Mouse (Mus musculus) gastrocnemius, adult 2 months (tissue): ENCODE data around the gene Spaca4. TPM values are rescaled to one million over a fixed set of nuclear protein-coding genes. Genes with fewer than 3 reads are reported as not detected.

ENCODE experiments used
- DNase-seq: peaks from one replicate; pipeline ENCODE4 v3.0.0; 2022
- H3K27ac ChIP-seq: fragments of 200-600 bp; 2 replicates; pipeline ENCODE4 v1.8.1; 2022; ENCODE audit warnings: mild to moderate bottlenecking
- H3K4me3 ChIP-seq: fragments of 200-600 bp; 2 replicates; pipeline ENCODE4 v1.8.1; 2022; ENCODE audit warnings: mild to moderate bottlenecking, moderate library complexity
- CTCF ChIP-seq: fragments of 200-600 bp; IDR thresholded peaks from 2 replicates; pipeline ENCODE4 v1.8.1; 2022; ENCODE audit warnings: antibody characterized with exemption, mild to moderate bottlenecking, moderate library complexity
- intact Hi-C: fragments of 180-260 bp; cut with DNase I; formaldehyde crosslinking; loops from one replicate; pipeline ENCODE4 v1.15.1; 2025
- total RNA-seq, 2 experiments: library from RNA; stranded (reverse); gene quantifications; 2 replicates each; pipeline ENCODE4 v1.2.3; 2021

The Spaca4 gene
- total RNA-seq, 2 experiments from 2014 or later, result not detected

- intact Hi-C loops, result loop anchor here (5.0 kb wide), 1 partner anchor 234 kb away; the partner anchor contains the start of gene Bax
- peak; percentile 57 for DNase-seq
- Histone ChIP-seq H3K4me3 (peak overlapping the region; percentile 67), H3K27ac (peak overlapping the region; percentile 87)
- no peak for TF ChIP-seq CTCF
Measured at GRCm38 (mm10) chr7:45701072-45701471, 24.5 kb downstream of the Spaca4 start.

DNA sequence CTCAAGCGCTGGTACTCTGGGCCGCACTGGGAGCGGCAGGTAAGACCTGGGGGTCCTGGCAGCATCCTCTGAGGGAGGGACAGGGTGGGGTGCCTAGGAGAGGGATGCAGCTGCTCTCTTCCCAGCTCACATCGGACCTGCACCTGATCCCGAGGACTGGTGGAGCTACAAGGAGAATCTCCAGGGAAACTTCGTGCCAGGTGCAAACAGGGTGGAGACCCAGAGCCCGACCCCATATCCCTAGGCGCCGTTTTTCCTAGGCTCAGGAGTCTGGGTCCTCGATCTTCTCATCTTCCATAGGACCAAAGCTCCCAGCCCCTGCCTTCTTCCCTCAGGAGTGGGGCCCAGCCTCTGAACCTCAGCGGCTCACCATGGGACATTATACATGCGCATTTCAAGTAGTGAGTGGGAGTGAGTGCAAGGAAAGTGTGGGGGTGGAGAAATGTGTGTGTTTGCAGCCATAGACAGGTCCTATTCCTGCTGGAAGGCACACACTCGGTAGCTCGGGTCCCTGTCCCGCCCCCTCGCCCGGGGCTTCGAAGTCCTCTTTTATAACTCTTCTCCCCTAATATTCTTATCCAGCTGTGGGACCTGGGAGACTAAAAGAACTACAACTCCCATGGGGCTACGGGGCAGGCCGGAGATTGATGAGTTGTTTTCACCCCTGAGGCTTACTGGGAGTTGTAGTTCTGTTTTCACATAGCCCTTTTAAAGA, 25.2 kb downstream of the Spaca4 start:
- no peak for TF ChIP-seq CTCF
- peak; percentile 82 for DNase-seq
- peak overlapping the region; percentile 87 for H3K27ac ChIP-seq
- intact Hi-C loops, result loop anchor here (5.0 kb wide), 1 partner anchor 233 kb away; the partner anchor contains the start of gene Bax
- peak overlapping the region; percentile 67 for H3K4me3 ChIP-seq

DNA sequence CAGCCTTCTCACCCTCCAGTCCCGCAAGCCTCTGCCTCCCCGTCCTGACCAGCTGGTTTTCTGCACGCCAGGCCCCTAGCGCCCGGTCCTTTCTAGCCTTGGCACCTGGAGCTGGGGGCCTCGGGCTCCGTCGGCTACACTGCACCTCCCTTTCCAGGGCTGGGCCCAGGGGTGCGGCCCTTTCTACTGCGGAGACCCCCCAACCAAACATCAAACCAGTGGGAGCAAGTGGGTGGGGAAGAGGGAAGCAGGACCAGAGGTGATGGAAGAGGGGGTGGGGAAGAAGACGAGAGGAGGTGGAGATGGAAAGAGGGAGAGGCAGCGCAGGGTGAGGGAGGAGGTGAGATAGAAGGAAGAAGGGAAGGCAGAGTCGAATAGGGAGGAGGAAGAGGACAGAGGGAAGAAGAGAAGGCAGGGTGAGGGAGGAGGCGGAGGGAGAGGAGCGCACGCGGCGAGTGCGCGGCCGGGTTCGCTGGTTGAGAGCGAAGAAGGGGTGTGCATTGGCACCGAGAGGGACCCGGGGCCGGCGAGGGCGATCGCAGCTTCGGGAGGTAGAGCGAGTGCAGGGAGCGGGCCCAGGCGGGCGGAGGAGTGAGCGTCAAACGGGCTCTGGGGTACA, 26.0 kb downstream of the Spaca4 start, which contains the start of gene Car11:
Gene Car11, plus strand, starts transcription at position 321 of the 619 bp plus-strand sequence.
- Histone ChIP-seq H3K27ac (peak within 1 kb of the TSS; percentile 87), H3K4me3 (peak within 1 kb of the TSS; percentile 67)
- intact Hi-C loops, result loop anchor here (5.0 kb wide), 1 partner anchor 232 kb away; the partner anchor contains the start of gene Bax
- peak; percentile 55 for DNase-seq
- no peak for TF ChIP-seq CTCF

- no peak for DNase-seq
- Histone ChIP-seq H3K27ac (no peak overlapping the region), H3K4me3 (no peak overlapping the region)
- no peak for TF ChIP-seq CTCF
- intact Hi-C loops, result no loop called here
Measured at GRCm38 (mm10) chr7:45697894-45698293, 27.7 kb downstream of the Spaca4 start.

- Histone ChIP-seq H3K27ac (no peak overlapping the region), H3K4me3 (no peak overlapping the region)
- intact Hi-C loops, result no loop called here
- no peak for TF ChIP-seq CTCF
- no peak for DNase-seq
Measured at GRCm38 (mm10) chr7:45695098-45695497, 30.5 kb downstream of the Spaca4 start.

DNA sequence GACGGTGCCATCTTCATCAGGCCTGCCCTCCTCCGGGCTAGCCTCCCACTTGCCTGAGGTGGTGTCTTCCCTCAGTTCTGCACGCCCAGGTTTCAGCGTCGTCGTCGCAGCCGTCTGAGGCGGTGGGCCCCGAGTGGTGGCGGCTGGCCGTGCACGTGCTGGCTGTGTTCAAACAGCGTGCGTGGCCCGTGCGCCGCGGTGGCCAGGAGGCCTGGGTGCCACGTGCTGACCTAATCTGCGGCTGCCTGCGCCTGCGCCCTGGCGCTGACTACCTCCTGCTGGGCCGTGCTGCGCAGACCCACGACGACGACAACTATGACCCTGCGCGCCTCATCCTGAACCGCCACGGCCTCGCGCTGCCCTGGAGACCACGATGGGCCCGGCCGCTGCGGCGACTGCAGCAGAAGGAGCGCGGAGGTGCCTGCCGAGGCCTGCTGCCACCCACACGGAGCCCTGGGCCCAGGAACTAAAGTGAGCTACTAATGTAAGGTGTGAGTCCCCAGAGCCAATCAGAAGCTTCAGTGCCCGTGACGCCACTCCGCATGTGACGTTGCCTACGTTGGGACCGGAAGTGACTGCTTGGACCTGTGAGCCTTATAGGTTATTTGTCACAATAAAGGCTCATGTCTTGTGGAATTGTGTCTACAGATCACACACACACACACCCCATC, 31.6 kb downstream of the Spaca4 start, which contains the start of gene Sec1:
Gene Sec1, minus strand, starts transcription at position 482 of the 671 bp plus-strand sequence.
- intact Hi-C loops, result no loop called here
- peak; percentile 25 for DNase-seq
- H3K4me3 ChIP-seq, result no peak within 1 kb of the TSS
- H3K27ac ChIP-seq, result no peak within 1 kb of the TSS
- TF ChIP-seq CTCF, result no peak

DNA sequence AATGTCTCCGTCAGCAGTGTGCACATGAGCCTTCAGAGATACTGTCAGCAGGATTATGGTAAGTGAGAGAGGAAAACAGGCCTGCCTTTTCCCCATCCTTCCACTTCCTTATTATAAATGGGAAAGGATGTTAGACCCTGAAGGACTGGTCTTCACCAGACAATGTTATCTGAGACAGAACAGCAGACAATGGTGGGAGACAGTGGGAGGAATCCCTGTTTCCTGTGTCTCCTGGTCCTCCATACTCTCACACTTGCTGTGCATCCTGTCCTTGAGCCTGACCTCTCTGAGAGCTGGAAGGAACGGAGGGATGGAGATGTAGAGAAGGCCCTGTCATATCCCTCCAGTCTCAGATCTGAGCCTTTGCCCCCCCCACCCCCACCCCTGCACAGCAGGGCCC, 33.2 kb downstream of the Spaca4 start:
- no peak for DNase-seq
- Histone ChIP-seq H3K27ac (no peak overlapping the region), H3K4me3 (no peak overlapping the region)
- no peak for TF ChIP-seq CTCF
- intact Hi-C loops, result no loop called here

GRCm38 (mm10) chr7:45689800-45690199, 35.8 kb downstream of the Spaca4 start:
- DNase-seq, result no peak
- intact Hi-C loops, result no loop called here
- Histone ChIP-seq H3K27ac (no peak overlapping the region), H3K4me3 (no peak overlapping the region)
- TF ChIP-seq CTCF, result no peak

DNA sequence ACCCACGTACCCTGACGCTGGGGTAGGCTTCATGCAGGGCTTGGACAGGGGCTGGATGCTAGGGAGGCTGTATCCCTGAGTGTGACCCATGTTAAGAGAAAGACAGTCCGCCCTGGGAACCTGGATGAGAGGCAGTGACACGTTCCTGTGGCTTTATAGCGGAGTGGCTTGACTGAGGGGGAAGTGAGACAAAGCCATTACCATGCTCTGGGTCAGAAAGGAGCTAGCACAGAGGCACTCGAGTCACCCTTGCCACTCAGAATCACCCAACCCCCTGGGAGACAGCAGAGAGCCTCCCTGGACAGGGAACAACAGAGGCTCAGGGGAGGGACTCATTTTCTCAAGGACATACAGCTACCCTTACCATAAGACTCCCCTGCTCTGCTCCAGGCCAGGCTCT, 36.5 kb downstream of the Spaca4 start:
- TF ChIP-seq CTCF, result no peak
- no peak for DNase-seq
- intact Hi-C loops, result no loop called here
- no peak overlapping the region for H3K27ac ChIP-seq
- H3K4me3 ChIP-seq, result no peak overlapping the region

GRCm38 (mm10) chr7:45686841-45687240, 38.8 kb downstream of the Spaca4 start:
- TF ChIP-seq CTCF, result no peak
- no peak overlapping the region for H3K4me3 ChIP-seq
- intact Hi-C loops, result loop anchor here (2.0 kb wide), 1 partner anchor 90 kb away; no protein-coding TSS in a partner anchor
- DNase-seq, result no peak
- no peak overlapping the region for H3K27ac ChIP-seq

DNA sequence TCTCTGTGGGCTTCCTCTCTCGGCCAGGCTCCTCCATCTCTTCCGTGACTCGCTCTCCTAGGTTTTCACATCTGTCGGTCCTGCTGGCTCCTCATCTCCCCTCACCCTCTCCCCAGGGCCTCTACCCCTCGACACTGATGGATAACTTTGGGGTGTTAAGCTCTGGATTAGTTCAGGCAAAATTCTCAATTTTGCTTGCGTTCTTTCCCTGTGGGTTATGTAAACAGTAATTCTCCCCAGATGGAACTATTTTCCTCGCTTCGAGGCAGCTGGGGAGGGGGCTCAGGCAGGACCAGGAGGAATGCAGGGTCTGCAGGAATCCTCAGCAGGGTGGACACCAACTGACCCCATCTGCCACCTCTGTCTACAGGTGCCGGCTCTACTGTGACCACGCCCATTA, 39.8 kb downstream of the Spaca4 start:
- no peak for TF ChIP-seq CTCF
- H3K27ac ChIP-seq, result no peak overlapping the region
- intact Hi-C loops, result loop anchor here (2.0 kb wide), 1 partner anchor 89 kb away; no protein-coding TSS in a partner anchor
- DNase-seq, result no peak
- H3K4me3 ChIP-seq, result no peak overlapping the region

- H3K4me3 ChIP-seq, result no peak within 1 kb of the TSS
- intact Hi-C loops, result loop anchor here (2.0 to 5.0 kb wide), 2 partner anchors 41 to 206 kb away; no protein-coding TSS in a partner anchor
- no peak for TF ChIP-seq CTCF
- H3K27ac ChIP-seq, result peak within 1 kb of the TSS; percentile 48; the same call in 1 of the 2 replicates
- DNase-seq, result no peak
Measured at GRCm38 (mm10) chr7:45683396-45684050, 42.1 kb downstream of the Spaca4 start, which contains the start of gene Ntn5. Gene Ntn5 (plus strand): TSS chr7:45684022.
